Mouse (Mus musculus): ENCODE measurements around the gene Grip1. TPM values are rescaled to one million over a fixed set of nuclear protein-coding genes. Genes with fewer than 3 reads are reported as not detected.

The Grip1 gene
- polyA plus RNA-seq, 1 experiment, result 5.0 TPM

- TF ChIP-seq CTCF (IDR thresholded peaks at IDR 0.05; ENCODE audit: borderline replicate concordance, insufficient read depth, low read depth, low read length) (no peak), POLR2A (IDR thresholded peaks at IDR 0.05; ENCODE audit: borderline replicate concordance, insufficient read depth, low read length) (no peak)
- H3K4me1 ChIP-seq (ENCODE audit: control insufficient read depth, insufficient read depth, low read length), result no peaks in the 10 kb centered on the region; the same call in 1 of the 2 replicates
- no peak overlapping the region for H3K27ac ChIP-seq (ENCODE audit: insufficient read depth, low read length)
- H3K27me3 ChIP-seq (ENCODE audit: control insufficient read depth, insufficient read depth, low read length), result no peaks in the 10 kb centered on the region
- H3K4me3 ChIP-seq (replicated peaks; ENCODE audit: insufficient read depth, low read depth, low read length), result no peak overlapping the region
- 92% methylated on average over 4 of the region's 4 CpGs for WGBS
- DNase-seq, result no peak
These were observed 388.4 kb downstream of the Grip1 start for GRCm38 (mm10) chr10:119842004-119842403.

DNA sequence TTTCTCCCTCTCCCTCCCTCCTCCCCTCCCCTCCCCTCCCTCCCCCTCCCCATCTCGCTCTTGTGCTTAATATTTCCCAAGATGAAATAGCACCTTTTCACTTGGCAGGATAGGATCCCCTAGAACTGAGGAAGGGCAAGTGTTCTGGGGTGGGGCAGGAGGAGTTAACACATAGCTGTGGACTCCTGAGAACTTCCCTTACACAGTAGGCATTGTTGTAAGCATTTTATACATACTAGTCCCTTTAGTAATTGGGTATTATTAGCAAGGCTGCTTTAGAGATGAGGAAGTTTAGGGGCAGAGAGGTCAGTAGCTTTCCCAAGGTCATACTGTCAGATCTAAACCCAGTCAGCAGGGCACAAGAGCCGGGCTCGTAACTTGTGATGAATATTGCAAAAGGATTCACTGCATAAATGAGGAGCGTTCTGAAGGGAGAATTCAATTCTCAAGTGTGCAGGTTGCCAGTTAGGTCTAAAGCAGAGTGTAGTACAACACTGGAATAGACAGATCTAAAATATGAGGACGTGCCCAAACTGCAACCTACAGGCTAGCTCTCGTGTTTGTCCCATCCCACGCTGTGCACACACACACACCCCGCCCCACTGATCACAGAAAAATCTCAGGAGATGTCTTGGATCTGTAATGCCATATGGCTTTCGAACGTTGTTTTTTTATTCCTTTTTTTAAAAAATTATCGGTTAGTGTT lies 392.2 kb downstream of the Grip1 start:
- Histone ChIP-seq H3K27ac (ENCODE audit: insufficient read depth, low read length) (no peak overlapping the region), H3K4me3 (replicated peaks; ENCODE audit: insufficient read depth, low read depth, low read length) (no peak overlapping the region), H3K27me3 (ENCODE audit: control insufficient read depth, insufficient read depth, low read length) (no peaks in the 10 kb centered on the region), H3K4me1 (ENCODE audit: control insufficient read depth, insufficient read depth, low read length) (no peaks in the 10 kb centered on the region)
- WGBS, result 73% methylated on average over 11 of the region's 11 CpGs
- no peak for TF ChIP-seq CTCF (IDR thresholded peaks at IDR 0.05; ENCODE audit: borderline replicate concordance, insufficient read depth, low read depth, low read length)
- no peak for TF ChIP-seq POLR2A (IDR thresholded peaks at IDR 0.05; ENCODE audit: borderline replicate concordance, insufficient read depth, low read length)
- no peak for DNase-seq

- DNase-seq, result no peak
- Histone ChIP-seq H3K4me1 (ENCODE audit: control insufficient read depth, insufficient read depth, low read length) (no peaks in the 10 kb centered on the region), H3K27me3 (ENCODE audit: control insufficient read depth, insufficient read depth, low read length) (no peaks in the 10 kb centered on the region; the same call in 1 of the 2 replicates), H3K27ac (ENCODE audit: insufficient read depth, low read length) (no peak overlapping the region), H3K4me3 (replicated peaks; ENCODE audit: insufficient read depth, low read depth, low read length) (no peak overlapping the region)
- WGBS, result 87% methylated on average over 11 of the region's 11 CpGs
- no peak for TF ChIP-seq POLR2A (IDR thresholded peaks at IDR 0.05; ENCODE audit: borderline replicate concordance, insufficient read depth, low read length)
- no peak for TF ChIP-seq CTCF (IDR thresholded peaks at IDR 0.05; ENCODE audit: borderline replicate concordance, insufficient read depth, low read depth, low read length)
These were observed 398.0 kb downstream of the Grip1 start for GRCm38 (mm10) chr10:119851594-119851993.

DNA sequence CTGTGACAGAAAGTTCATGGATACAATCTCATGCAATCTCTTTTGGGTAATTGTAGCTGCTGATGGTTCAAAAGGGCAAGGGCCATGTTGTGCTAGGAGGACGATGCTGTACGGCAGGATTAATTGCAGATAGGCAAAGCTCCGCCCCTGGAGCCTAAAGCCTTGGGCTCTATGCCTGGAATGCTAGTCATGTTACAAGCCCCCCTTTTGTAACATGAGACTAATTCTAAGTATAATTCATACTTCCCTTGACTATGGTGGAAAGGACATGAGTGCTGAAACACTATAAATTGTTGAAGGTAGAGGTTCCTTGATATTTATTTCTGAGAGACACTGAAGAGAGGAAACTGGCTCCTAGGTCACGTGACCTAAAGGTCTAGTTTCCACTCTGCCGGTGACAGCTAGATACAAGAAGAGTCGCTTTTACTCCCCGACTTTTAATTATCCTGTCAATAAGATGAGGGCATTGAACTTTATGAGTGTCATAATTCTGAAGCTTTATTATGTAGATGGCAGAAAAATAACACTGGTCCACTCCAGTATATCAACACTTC lies 399.0 kb downstream of the Grip1 start:
- no peak for TF ChIP-seq POLR2A (IDR thresholded peaks at IDR 0.05; ENCODE audit: borderline replicate concordance, insufficient read depth, low read length)
- no peak for TF ChIP-seq CTCF (IDR thresholded peaks at IDR 0.05; ENCODE audit: borderline replicate concordance, insufficient read depth, low read depth, low read length)
- no peak for DNase-seq
- WGBS, result 86% methylated on average over 7 of the region's 7 CpGs
- no peak overlapping the region for H3K4me3 ChIP-seq (replicated peaks; ENCODE audit: insufficient read depth, low read depth, low read length)
- no peak overlapping the region for H3K27ac ChIP-seq (ENCODE audit: insufficient read depth, low read length)
- H3K27me3 ChIP-seq (ENCODE audit: control insufficient read depth, insufficient read depth, low read length), result no peaks in the 10 kb centered on the region; the same call in 1 of the 2 replicates
- H3K4me1 ChIP-seq (ENCODE audit: control insufficient read depth, insufficient read depth, low read length), result no peaks in the 10 kb centered on the region

GRCm38 (mm10) chr10:119867726-119868125 lies 414.1 kb downstream of the Grip1 start:
- TF ChIP-seq CTCF (IDR thresholded peaks at IDR 0.05; ENCODE audit: borderline replicate concordance, insufficient read depth, low read depth, low read length), result no peak
- no peak for TF ChIP-seq POLR2A (IDR thresholded peaks at IDR 0.05; ENCODE audit: borderline replicate concordance, insufficient read depth, low read length)
- Histone ChIP-seq H3K27me3 (ENCODE audit: control insufficient read depth, insufficient read depth, low read length) (no peaks in the 10 kb centered on the region), H3K27ac (ENCODE audit: insufficient read depth, low read length) (no peak overlapping the region), H3K4me3 (replicated peaks; ENCODE audit: insufficient read depth, low read depth, low read length) (no peak overlapping the region), H3K4me1 (ENCODE audit: control insufficient read depth, insufficient read depth, low read length) (no peaks in the 10 kb centered on the region)
- DNase-seq, result peak; percentile 8 to 20
- 4% methylated on average over 3 of the region's 3 CpGs for WGBS

DNA sequence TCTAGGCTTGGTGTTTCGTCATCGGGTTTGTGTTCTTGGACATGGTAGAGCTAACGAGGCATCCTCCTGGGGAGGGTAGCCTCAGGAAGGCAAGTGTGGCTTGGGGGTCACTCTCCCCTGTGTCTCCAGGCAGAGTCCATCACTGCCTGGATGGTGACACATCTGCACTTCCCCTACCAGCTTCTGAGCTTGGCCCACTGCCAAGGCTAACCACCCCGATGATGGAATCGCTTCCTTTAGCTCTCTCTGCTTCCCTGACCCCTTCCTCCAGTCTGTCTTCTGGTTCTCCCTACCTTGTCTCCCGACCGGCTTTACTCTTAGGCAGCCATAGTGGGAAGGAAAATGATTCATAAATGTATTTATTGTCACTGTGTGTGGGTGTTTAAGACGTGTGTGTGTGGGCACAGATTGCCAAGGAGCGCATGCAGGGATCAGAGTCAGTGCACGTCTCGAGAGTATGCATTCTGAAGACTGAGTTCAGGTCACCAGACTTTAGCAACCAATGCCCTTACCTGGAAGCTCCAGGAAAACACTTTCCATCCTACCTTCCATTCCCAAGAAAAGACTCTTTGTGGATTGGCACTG lies 415.5 kb downstream of the Grip1 start:
- Histone ChIP-seq H3K4me3 (replicated peaks; ENCODE audit: insufficient read depth, low read depth, low read length) (no peak overlapping the region), H3K27ac (ENCODE audit: insufficient read depth, low read length) (no peak overlapping the region), H3K4me1 (ENCODE audit: control insufficient read depth, insufficient read depth, low read length) (no peaks in the 10 kb centered on the region), H3K27me3 (ENCODE audit: control insufficient read depth, insufficient read depth, low read length) (no peaks in the 10 kb centered on the region)
- TF ChIP-seq POLR2A (IDR thresholded peaks at IDR 0.05; ENCODE audit: borderline replicate concordance, insufficient read depth, low read length), result no peak
- no peak for TF ChIP-seq CTCF (IDR thresholded peaks at IDR 0.05; ENCODE audit: borderline replicate concordance, insufficient read depth, low read depth, low read length)
- no peak for DNase-seq
- WGBS, result 77% methylated on average over 11 of the region's 11 CpGs

GRCm38 (mm10) chr10:119876721-119877120 lies 423.1 kb downstream of the Grip1 start:
- TF ChIP-seq POLR2A (IDR thresholded peaks at IDR 0.05; ENCODE audit: borderline replicate concordance, insufficient read depth, low read length) (no peak), CTCF (IDR thresholded peaks at IDR 0.05; ENCODE audit: borderline replicate concordance, insufficient read depth, low read depth, low read length) (no peak)
- WGBS, result 87% methylated on average over 6 of the region's 6 CpGs
- no peak overlapping the region for H3K4me3 ChIP-seq (replicated peaks; ENCODE audit: insufficient read depth, low read depth, low read length)
- no peak overlapping the region for H3K27ac ChIP-seq (ENCODE audit: insufficient read depth, low read length)
- DNase-seq, result no peak
- H3K4me1 ChIP-seq (ENCODE audit: control insufficient read depth, insufficient read depth, low read length), result no peaks in the 10 kb centered on the region
- H3K27me3 ChIP-seq (ENCODE audit: control insufficient read depth, insufficient read depth, low read length), result no peaks in the 10 kb centered on the region; the same call in 1 of the 2 replicates

DNA sequence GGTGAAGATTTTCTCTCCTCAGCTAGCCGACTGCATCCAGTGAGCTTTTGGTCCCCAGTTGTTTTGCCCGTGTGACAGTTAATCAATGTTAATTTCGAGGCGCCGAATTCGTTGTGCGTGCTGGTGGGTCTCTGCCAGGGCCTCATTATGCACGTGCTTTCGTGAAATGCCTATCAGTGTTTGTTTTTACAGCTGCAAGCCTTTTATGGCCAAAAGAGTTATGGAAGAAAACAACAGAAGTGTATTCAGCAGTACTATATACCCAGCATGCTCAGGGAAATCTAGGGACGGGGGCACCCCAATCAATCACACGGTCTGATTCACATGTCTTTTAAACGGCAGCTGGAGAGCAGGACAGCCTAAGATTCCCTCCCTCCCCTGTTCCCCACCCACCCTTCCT lies 424.7 kb downstream of the Grip1 start:
- H3K4me3 ChIP-seq (replicated peaks; ENCODE audit: insufficient read depth, low read depth, low read length), result no peak overlapping the region
- DNase-seq, result no peak
- no peaks in the 10 kb centered on the region for H3K4me1 ChIP-seq (ENCODE audit: control insufficient read depth, insufficient read depth, low read length)
- no peak overlapping the region for H3K27ac ChIP-seq (ENCODE audit: insufficient read depth, low read length)
- 11% methylated on average over 12 of the region's 12 CpGs for WGBS
- TF ChIP-seq POLR2A (IDR thresholded peaks at IDR 0.05; ENCODE audit: borderline replicate concordance, insufficient read depth, low read length) (no peak), CTCF (IDR thresholded peaks at IDR 0.05; ENCODE audit: borderline replicate concordance, insufficient read depth, low read depth, low read length) (no peak)
- no peaks in the 10 kb centered on the region; the same call in 1 of the 2 replicates for H3K27me3 ChIP-seq (ENCODE audit: control insufficient read depth, insufficient read depth, low read length)
